Mouse (Mus musculus): ENCODE data around the gene Nkain4.

GRCm38 (mm10) chr2:180994360-180994759 lies 39.9 kb upstream of the Nkain4 start:
- TF ChIP-seq POLR2A (IDR thresholded peaks at IDR 0.05; ENCODE audit: low read depth, low read length) (no peak), CTCF (IDR thresholded peaks at IDR 0.05; ENCODE audit: extremely low read depth, insufficient read length, insufficient replicate concordance, low read depth, low read length) (no peak)

Data from small intestine, adult 2 months (tissue).